Mouse (Mus musculus): ENCODE results near the gene Tgfbr1. TPM values are rescaled to one million over a fixed set of nuclear protein-coding genes. Genes with fewer than 3 reads are reported as not detected.
"Not testable (repeated sequence)": the region's sequence is repeated elsewhere in the genome, so short reads cannot be mapped to it uniquely, and the experiment has no call there.

Tgfbr1 gene
- polyA plus RNA-seq, 1 experiment, result 7.9 TPM

GRCm38 (mm10) chr4:47368717-47369116 is 15.7 kb downstream of the Tgfbr1 start:
- Histone ChIP-seq H3K4me1 (ENCODE audit: control insufficient read depth, insufficient read depth, insufficient read length, low read length) (peaks cover 7% of the 10 kb centered on the region), H3K4me3 (ENCODE audit: insufficient read depth, low read depth, low read length) (no peak overlapping the region), H3K27ac (replicated peaks; ENCODE audit: low read depth, low read length) (no peak overlapping the region)

DNA sequence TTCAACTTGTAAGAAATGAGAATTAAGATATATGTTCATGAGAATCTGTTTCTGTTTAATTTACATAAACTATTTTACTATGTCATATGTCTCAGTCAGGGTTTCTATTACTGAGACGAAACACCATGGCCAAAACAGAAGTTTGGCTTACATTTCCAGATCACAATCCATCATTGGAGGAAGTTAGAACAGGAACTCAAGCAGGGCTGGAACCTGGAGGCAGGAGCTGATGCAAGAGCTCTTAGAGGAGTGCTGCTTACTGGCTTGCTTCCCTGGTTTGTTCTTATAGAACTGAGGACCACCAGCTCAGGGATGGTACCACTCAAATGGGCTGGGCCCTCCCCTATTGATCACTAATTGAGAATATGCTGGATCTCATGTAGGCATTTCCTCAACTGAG is 25.7 kb downstream of the Tgfbr1 start:
- no peak overlapping the region for H3K27ac ChIP-seq (replicated peaks; ENCODE audit: low read depth, low read length)

GRCm38 (mm10) chr4:47382426-47382825 is 29.4 kb downstream of the Tgfbr1 start:
- H3K27ac ChIP-seq (replicated peaks; ENCODE audit: low read depth, low read length), result no peak overlapping the region
- H3K4me3 ChIP-seq (ENCODE audit: insufficient read depth, low read depth, low read length), result no peak overlapping the region
- no peaks in the 10 kb centered on the region for H3K4me1 ChIP-seq (ENCODE audit: control insufficient read depth, insufficient read depth, insufficient read length, low read length)

More for the DNA sequence above, 25.7 kb downstream of the Tgfbr1 start:
- no peak overlapping the region for H3K4me3 ChIP-seq (ENCODE audit: insufficient read depth, low read depth, low read length)
- H3K4me1 ChIP-seq (ENCODE audit: control insufficient read depth, insufficient read depth, insufficient read length, low read length), result no peaks in the 10 kb centered on the region

DNA sequence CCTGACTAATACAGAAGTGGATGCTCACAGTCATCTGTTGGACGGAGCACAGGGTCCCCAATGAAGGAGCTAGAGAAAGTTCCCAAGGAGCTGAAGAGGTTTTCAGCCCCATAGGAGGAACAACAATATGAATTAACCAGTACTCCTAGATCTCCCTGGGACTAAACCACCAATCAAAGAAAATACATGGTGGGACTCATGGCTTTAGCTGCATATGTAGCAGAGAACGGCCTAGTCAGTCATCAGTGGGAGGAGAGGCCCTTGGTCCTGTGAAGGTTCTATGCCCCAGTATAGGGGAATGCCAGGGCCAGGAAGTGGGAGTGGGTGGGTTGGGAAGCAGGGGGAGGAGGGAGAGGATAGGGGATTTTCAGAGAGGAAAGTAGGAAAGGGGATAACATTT is 38.9 kb downstream of the Tgfbr1 start:
- H3K4me1 ChIP-seq (ENCODE audit: control insufficient read depth, insufficient read depth, insufficient read length, low read length); H3K27ac ChIP-seq (replicated peaks; ENCODE audit: low read depth, low read length); H3K4me3 ChIP-seq (ENCODE audit: insufficient read depth, low read depth, low read length): not testable (repeated sequence)

GRCm38 (mm10) chr4:47396251-47396650 is 43.2 kb downstream of the Tgfbr1 start:
- no peak overlapping the region for H3K27ac ChIP-seq (replicated peaks; ENCODE audit: low read depth, low read length)
- no peak overlapping the region for H3K4me3 ChIP-seq (ENCODE audit: insufficient read depth, low read depth, low read length)
- H3K4me1 ChIP-seq (ENCODE audit: control insufficient read depth, insufficient read depth, insufficient read length, low read length), result no peaks in the 10 kb centered on the region

DNA sequence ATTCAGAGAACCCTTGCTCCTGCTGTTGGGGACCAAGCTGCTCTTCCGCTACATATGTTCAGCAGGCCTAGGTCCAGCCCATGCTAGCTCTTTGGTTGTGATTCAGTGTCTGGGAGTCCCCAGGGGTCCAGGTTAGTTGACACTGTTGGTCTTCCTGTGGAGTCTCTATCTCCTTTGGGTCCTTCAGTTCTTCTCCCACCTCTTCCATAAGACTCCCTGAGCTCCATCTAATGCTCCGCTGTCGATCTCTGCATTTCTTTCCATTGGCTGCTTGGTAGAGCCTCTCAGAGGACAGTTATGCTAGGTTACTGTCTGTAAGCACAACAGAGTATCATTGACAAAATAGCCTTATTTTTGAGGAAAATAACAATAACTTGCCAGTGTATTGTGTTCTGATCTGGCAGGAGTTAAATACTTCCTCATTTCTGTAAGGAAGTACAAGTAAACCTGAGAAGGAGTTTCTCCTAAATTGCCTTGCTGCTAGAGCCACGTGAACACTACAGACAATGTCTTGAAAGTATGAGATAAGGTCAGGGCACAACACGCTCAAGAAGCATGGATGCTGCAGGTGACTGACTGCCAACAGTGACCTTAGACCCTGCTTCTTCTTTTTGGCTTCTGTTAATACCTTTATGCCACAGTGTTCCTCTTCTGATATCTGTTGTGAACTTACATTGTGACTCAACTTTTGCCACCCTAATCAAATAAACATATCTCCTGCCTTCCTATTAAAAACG is 45.1 kb downstream of the Tgfbr1 start:
- Histone ChIP-seq H3K27ac (replicated peaks; ENCODE audit: low read depth, low read length) (no peak overlapping the region), H3K4me1 (ENCODE audit: control insufficient read depth, insufficient read depth, insufficient read length, low read length) (no peaks in the 10 kb centered on the region), H3K4me3 (ENCODE audit: insufficient read depth, low read depth, low read length) (no peak overlapping the region)

GRCm38 (mm10) chr4:47399824-47400223 is 46.8 kb downstream of the Tgfbr1 start:
- H3K27ac ChIP-seq (replicated peaks; ENCODE audit: low read depth, low read length), result no peak overlapping the region
- no peaks in the 10 kb centered on the region for H3K4me1 ChIP-seq (ENCODE audit: control insufficient read depth, insufficient read depth, insufficient read length, low read length)
- no peak overlapping the region for H3K4me3 ChIP-seq (ENCODE audit: insufficient read depth, low read depth, low read length)

GRCm38 (mm10) chr4:47400314-47400713 is 47.3 kb downstream of the Tgfbr1 start:
- Histone ChIP-seq H3K27ac (replicated peaks; ENCODE audit: low read depth, low read length) (no peak overlapping the region), H3K4me1 (ENCODE audit: control insufficient read depth, insufficient read depth, insufficient read length, low read length) (no peaks in the 10 kb centered on the region), H3K4me3 (ENCODE audit: insufficient read depth, low read depth, low read length) (no peak overlapping the region)

GRCm38 (mm10) chr4:47402200-47402599 is 49.2 kb downstream of the Tgfbr1 start:
- Histone ChIP-seq H3K4me3 (ENCODE audit: insufficient read depth, low read depth, low read length) (no peak overlapping the region), H3K4me1 (ENCODE audit: control insufficient read depth, insufficient read depth, insufficient read length, low read length) (no peaks in the 10 kb centered on the region), H3K27ac (replicated peaks; ENCODE audit: low read depth, low read length) (no peak overlapping the region)

GRCm38 (mm10) chr4:47404536-47404935 is 51.5 kb downstream of the Tgfbr1 start:
- no peaks in the 10 kb centered on the region for H3K4me1 ChIP-seq (ENCODE audit: control insufficient read depth, insufficient read depth, insufficient read length, low read length)
- H3K27ac ChIP-seq (replicated peaks; ENCODE audit: low read depth, low read length), result no peak overlapping the region
- no peak overlapping the region for H3K4me3 ChIP-seq (ENCODE audit: insufficient read depth, low read depth, low read length)

DNA sequence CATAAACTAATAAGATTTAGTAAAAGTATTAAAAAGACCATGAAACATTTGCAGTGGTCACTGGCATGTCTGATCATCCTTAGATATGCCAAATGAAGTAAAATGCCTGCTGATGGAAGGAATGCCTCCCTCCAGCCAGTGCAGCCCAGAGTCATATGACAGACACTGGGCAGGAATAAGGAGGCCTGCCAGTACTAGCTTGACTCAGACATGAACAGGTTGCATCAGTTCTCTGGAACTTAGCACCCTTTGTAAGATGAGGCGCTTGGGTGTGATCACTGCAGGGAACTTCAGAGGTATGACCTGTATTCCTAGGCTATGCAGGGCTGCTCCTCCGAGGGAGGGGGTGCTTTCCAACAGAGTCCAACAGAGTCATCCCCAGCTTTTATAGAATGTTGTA is 54.1 kb downstream of the Tgfbr1 start:
- Histone ChIP-seq H3K4me1 (ENCODE audit: control insufficient read depth, insufficient read depth, insufficient read length, low read length) (no peaks in the 10 kb centered on the region), H3K4me3 (ENCODE audit: insufficient read depth, low read depth, low read length) (no peak overlapping the region), H3K27ac (replicated peaks; ENCODE audit: low read depth, low read length) (no peak overlapping the region)

GRCm38 (mm10) chr4:47417871-47418270 is 64.8 kb downstream of the Tgfbr1 start:
- Histone ChIP-seq H3K4me3 (ENCODE audit: insufficient read depth, low read depth, low read length) (no peak overlapping the region), H3K4me1 (ENCODE audit: control insufficient read depth, insufficient read depth, insufficient read length, low read length) (no peaks in the 10 kb centered on the region), H3K27ac (replicated peaks; ENCODE audit: low read depth, low read length) (no peak overlapping the region)

DNA sequence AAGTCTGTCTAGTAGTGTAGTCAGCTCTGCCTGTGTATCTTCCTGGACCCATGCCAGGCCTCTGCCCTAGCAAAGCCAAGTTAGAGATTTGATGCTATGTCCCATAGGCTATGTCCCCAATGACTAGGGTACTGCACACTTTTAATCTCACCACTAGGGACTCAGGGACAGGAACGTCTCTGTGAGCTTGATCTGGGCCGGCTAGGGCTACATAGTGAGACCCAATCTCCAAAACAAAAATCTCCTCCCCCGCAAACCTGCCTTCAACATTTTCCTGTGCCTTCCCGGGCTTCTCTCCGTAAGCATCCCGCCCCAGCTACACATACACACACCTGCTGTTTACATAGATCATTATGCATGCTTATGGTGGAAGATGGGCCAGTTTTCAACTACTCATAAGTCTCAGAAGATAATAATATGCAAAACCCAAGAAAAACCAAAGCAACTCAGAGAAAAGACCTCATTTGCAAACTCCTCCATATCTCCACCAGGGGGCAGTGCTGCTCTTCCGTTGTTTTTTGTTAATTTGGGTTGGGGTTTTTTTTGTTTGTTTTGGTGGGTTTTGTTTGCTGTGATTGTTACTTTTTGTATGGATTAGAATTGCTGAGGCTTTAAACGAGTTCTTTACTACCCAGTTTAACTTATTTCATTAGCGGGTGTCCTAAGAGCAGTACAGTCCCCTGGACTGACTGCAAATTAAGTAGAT is 66.4 kb downstream of the Tgfbr1 start:
- no peaks in the 10 kb centered on the region for H3K4me1 ChIP-seq (ENCODE audit: control insufficient read depth, insufficient read depth, insufficient read length, low read length)
- H3K27ac ChIP-seq (replicated peaks; ENCODE audit: low read depth, low read length), result no peak overlapping the region
- no peak overlapping the region for H3K4me3 ChIP-seq (ENCODE audit: insufficient read depth, low read depth, low read length)

DNA sequence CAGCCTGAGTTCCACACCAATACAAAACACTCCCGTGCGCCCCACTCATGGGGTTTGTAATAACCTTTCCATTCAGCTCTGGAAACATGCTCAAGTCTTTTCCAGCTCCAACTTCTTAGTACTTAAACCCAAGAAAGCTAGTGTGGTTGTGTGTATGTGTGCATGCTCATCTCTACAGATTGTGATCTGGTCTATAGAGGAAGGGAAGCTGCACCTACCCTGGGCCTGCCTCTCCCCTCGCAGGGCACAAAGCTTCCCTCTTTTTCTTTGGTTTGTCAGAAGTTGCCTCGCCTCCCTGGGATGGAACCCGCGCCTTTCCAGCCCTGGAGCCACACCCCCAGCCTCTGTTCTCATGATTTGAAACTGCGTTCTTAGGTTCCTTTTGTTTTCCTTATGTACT is 67.2 kb downstream of the Tgfbr1 start:
- no peak overlapping the region for H3K27ac ChIP-seq (replicated peaks; ENCODE audit: low read depth, low read length)
- H3K4me3 ChIP-seq (ENCODE audit: insufficient read depth, low read depth, low read length), result no peak overlapping the region
- H3K4me1 ChIP-seq (ENCODE audit: control insufficient read depth, insufficient read depth, insufficient read length, low read length), result no peaks in the 10 kb centered on the region

DNA sequence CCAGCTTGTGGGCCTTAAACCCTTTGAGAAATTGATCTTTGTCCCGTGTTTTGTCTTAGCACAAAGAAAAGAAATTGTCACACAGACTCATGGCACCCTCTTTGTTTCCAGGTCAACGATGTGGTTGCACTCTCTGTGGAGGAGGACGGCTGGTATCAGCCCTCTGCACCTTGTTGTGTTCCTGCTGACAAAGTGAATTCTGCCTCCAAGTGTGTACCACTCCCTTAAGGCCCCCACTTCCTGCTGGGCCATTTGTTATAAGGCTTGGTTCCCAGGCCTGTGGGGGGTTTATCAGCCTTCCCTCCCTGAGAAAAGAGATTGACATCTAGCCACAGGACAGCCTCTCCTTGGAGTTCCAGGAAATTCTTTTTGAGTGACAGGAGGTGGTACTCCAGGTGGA is 69.2 kb downstream of the Tgfbr1 start:
- Histone ChIP-seq H3K4me1 (ENCODE audit: control insufficient read depth, insufficient read depth, insufficient read length, low read length) (no peaks in the 10 kb centered on the region), H3K4me3 (ENCODE audit: insufficient read depth, low read depth, low read length) (no peak overlapping the region), H3K27ac (replicated peaks; ENCODE audit: low read depth, low read length) (no peak overlapping the region)

GRCm38 (mm10) chr4:47422946-47423345 is 69.9 kb downstream of the Tgfbr1 start:
- no peak overlapping the region for H3K27ac ChIP-seq (replicated peaks; ENCODE audit: low read depth, low read length)
- no peak overlapping the region for H3K4me3 ChIP-seq (ENCODE audit: insufficient read depth, low read depth, low read length)
- no peaks in the 10 kb centered on the region for H3K4me1 ChIP-seq (ENCODE audit: control insufficient read depth, insufficient read depth, insufficient read length, low read length)
